Mouse (Mus musculus): Measurements from ENCODE around the gene Olfr1440.

DNA sequence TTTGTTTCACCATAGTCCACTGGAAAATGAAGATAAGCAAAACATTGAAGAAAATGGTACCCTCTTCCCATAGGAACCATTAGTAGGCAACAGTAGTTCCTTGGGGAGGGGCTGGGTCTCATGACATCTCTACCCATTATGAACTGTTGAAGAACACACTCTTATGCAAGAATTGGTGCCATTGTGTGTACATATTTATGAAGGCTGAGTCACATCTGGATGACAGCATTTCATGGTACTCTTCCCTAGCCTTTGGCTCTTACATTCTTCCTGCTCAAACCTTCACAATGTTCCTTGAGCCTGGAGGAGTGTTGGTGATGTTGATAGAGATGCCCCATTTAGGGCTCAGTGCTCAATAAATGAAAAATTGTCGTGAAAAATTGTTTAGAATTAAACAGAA, 52.5 kb downstream of the Olfr1440 start:
- TF ChIP-seq CTCF (IDR thresholded peaks at IDR 0.05; ENCODE audit: low read depth) (no peak), EP300 (IDR thresholded peaks at IDR 0.05; ENCODE audit: low read depth) (no peak)
